Mouse (Mus musculus): ENCODE data around the gene Txk. TPM values are rescaled to one million over a fixed set of nuclear protein-coding genes. Genes with fewer than 3 reads are reported as not detected.

Gene Txk
- polyA plus RNA-seq, 1 experiment from 2014 or later = 0.21 TPM

GRCm38 (mm10) chr5:72758925-72759924 is 6.6 kb upstream of the Txk start:
- Histone ChIP-seq H3K27me3 (ENCODE audit: control insufficient read depth, insufficient read depth, low read depth, low read length) (no peaks in the 10 kb centered on the region), H3K4me3 (ENCODE audit: low read length) (no peak overlapping the region), H3K4me2 (ENCODE audit: low read depth, low read length) (no peak overlapping the region), H3K36me3 (ENCODE audit: control insufficient read depth, insufficient read depth, low read length) (no peaks in the 10 kb centered on the region), H3K9me3 (ENCODE audit: control insufficient read depth, low read length) (no peaks in the 10 kb centered on the region), H3K27ac (ENCODE audit: low read length) (no peak overlapping the region), H3K9ac (ENCODE audit: low read length) (no peak overlapping the region), H3K4me1 (replicated peaks; ENCODE audit: control insufficient read depth, insufficient read depth, low read length) (no peaks in the 10 kb centered on the region)
- ATAC-seq (ENCODE audit: low read depth) = no peak
- WGBS = 62% methylated on average over 13 of the region's 13 CpGs

GRCm38 (mm10) chr5:72757155-72757773 is 4.7 kb upstream of the Txk start:
- H3K27me3 ChIP-seq (ENCODE audit: control insufficient read depth, insufficient read depth, low read depth, low read length) = no peaks in the 10 kb centered on the region
- H3K4me3 ChIP-seq (ENCODE audit: low read length) = no peak overlapping the region
- H3K4me1 ChIP-seq (replicated peaks; ENCODE audit: control insufficient read depth, insufficient read depth, low read length) = no peaks in the 10 kb centered on the region
- H3K9me3 ChIP-seq (ENCODE audit: control insufficient read depth, low read length) = no peaks in the 10 kb centered on the region
- H3K4me2 ChIP-seq (ENCODE audit: low read depth, low read length) = no peak overlapping the region
- WGBS = 60% methylated on average over 18 of the region's 18 CpGs
- no peak overlapping the region for H3K9ac ChIP-seq (ENCODE audit: low read length)
- H3K36me3 ChIP-seq (ENCODE audit: control insufficient read depth, insufficient read depth, low read length) = no peaks in the 10 kb centered on the region
- no peak for ATAC-seq (ENCODE audit: low read depth)
- H3K27ac ChIP-seq (ENCODE audit: low read length) = no peak overlapping the region

GRCm38 (mm10) chr5:72755941-72756340 is 3.4 kb upstream of the Txk start:
- 89% methylated on average over 8 of the region's 8 CpGs for WGBS
- no peak for ATAC-seq (ENCODE audit: low read depth)

GRCm38 (mm10) chr5:72755035-72755434 is 2.5 kb upstream of the Txk start:
- H3K27ac ChIP-seq (ENCODE audit: low read length) = no peak overlapping the region
- ATAC-seq (ENCODE audit: low read depth) = no peak
- 75% methylated on average over 2 of the region's 2 CpGs for WGBS

More at GRCm38 (mm10) chr5:72755941-72756340, 3.4 kb upstream of the Txk start:
- no peaks in the 10 kb centered on the region for H3K9me3 ChIP-seq (ENCODE audit: control insufficient read depth, low read length)
- no peaks in the 10 kb centered on the region for H3K36me3 ChIP-seq (ENCODE audit: control insufficient read depth, insufficient read depth, low read length)
- H3K27ac ChIP-seq (ENCODE audit: low read length) = no peak overlapping the region
- H3K4me3 ChIP-seq (ENCODE audit: low read length) = no peak overlapping the region
- no peaks in the 10 kb centered on the region for H3K4me1 ChIP-seq (replicated peaks; ENCODE audit: control insufficient read depth, insufficient read depth, low read length)
- no peak overlapping the region for H3K9ac ChIP-seq (ENCODE audit: low read length)
- H3K4me2 ChIP-seq (ENCODE audit: low read depth, low read length) = no peak overlapping the region
- no peaks in the 10 kb centered on the region for H3K27me3 ChIP-seq (ENCODE audit: control insufficient read depth, insufficient read depth, low read depth, low read length)

GRCm38 (mm10) chr5:72751056-72751758 is 1.4 kb downstream of the Txk start:
- no peaks in the 10 kb centered on the region for H3K9me3 ChIP-seq (ENCODE audit: control insufficient read depth, low read length)
- ATAC-seq (ENCODE audit: low read depth) = no peak
- no peaks in the 10 kb centered on the region for H3K36me3 ChIP-seq (ENCODE audit: control insufficient read depth, insufficient read depth, low read length)
- H3K27me3 ChIP-seq (ENCODE audit: control insufficient read depth, insufficient read depth, low read depth, low read length) = no peaks in the 10 kb centered on the region
- no peak overlapping the region for H3K27ac ChIP-seq (ENCODE audit: low read length)
- H3K4me2 ChIP-seq (ENCODE audit: low read depth, low read length) = no peak overlapping the region
- H3K9ac ChIP-seq (ENCODE audit: low read length) = no peak overlapping the region
- 79% methylated on average over 7 of the region's 7 CpGs for WGBS
- no peaks in the 10 kb centered on the region for H3K4me1 ChIP-seq (replicated peaks; ENCODE audit: control insufficient read depth, insufficient read depth, low read length)
- no peak overlapping the region for H3K4me3 ChIP-seq (ENCODE audit: low read length)

More at GRCm38 (mm10) chr5:72755035-72755434, 2.5 kb upstream of the Txk start:
- Histone ChIP-seq H3K4me2 (ENCODE audit: low read depth, low read length) (no peak overlapping the region), H3K36me3 (ENCODE audit: control insufficient read depth, insufficient read depth, low read length) (no peaks in the 10 kb centered on the region), H3K27me3 (ENCODE audit: control insufficient read depth, insufficient read depth, low read depth, low read length) (no peaks in the 10 kb centered on the region), H3K9ac (ENCODE audit: low read length) (no peak overlapping the region), H3K4me3 (ENCODE audit: low read length) (no peak overlapping the region), H3K9me3 (ENCODE audit: control insufficient read depth, low read length) (no peaks in the 10 kb centered on the region), H3K4me1 (replicated peaks; ENCODE audit: control insufficient read depth, insufficient read depth, low read length) (no peaks in the 10 kb centered on the region)

GRCm38 (mm10) chr5:72750226-72750625 is 2.4 kb downstream of the Txk start:
- 84% methylated on average over 5 of the region's 5 CpGs for WGBS

GRCm38 (mm10) chr5:72748659-72749265 is 3.8 kb downstream of the Txk start:
- 49% methylated on average over 7 of the region's 7 CpGs for WGBS
- no peak for ATAC-seq (ENCODE audit: low read depth)
- Histone ChIP-seq H3K27me3 (ENCODE audit: control insufficient read depth, insufficient read depth, low read depth, low read length) (no peaks in the 10 kb centered on the region), H3K9ac (ENCODE audit: low read length) (no peak overlapping the region), H3K4me3 (ENCODE audit: low read length) (no peak overlapping the region), H3K4me2 (ENCODE audit: low read depth, low read length) (no peak overlapping the region), H3K27ac (ENCODE audit: low read length) (no peak overlapping the region), H3K36me3 (ENCODE audit: control insufficient read depth, insufficient read depth, low read length) (no peaks in the 10 kb centered on the region), H3K9me3 (ENCODE audit: control insufficient read depth, low read length) (no peaks in the 10 kb centered on the region), H3K4me1 (replicated peaks; ENCODE audit: control insufficient read depth, insufficient read depth, low read length) (no peaks in the 10 kb centered on the region)

More at GRCm38 (mm10) chr5:72750226-72750625, 2.4 kb downstream of the Txk start:
- Histone ChIP-seq H3K9me3 (ENCODE audit: control insufficient read depth, low read length) (no peaks in the 10 kb centered on the region), H3K36me3 (ENCODE audit: control insufficient read depth, insufficient read depth, low read length) (no peaks in the 10 kb centered on the region), H3K4me3 (ENCODE audit: low read length) (no peak overlapping the region), H3K27me3 (ENCODE audit: control insufficient read depth, insufficient read depth, low read depth, low read length) (no peaks in the 10 kb centered on the region), H3K4me1 (replicated peaks; ENCODE audit: control insufficient read depth, insufficient read depth, low read length) (no peaks in the 10 kb centered on the region), H3K9ac (ENCODE audit: low read length) (no peak overlapping the region), H3K4me2 (ENCODE audit: low read depth, low read length) (no peak overlapping the region), H3K27ac (ENCODE audit: low read length) (no peak overlapping the region)
- ATAC-seq (ENCODE audit: low read depth) = no peak

GRCm38 (mm10) chr5:72747384-72747783 is 5.2 kb downstream of the Txk start:
- Histone ChIP-seq H3K4me1 (replicated peaks; ENCODE audit: control insufficient read depth, insufficient read depth, low read length) (no peaks in the 10 kb centered on the region), H3K36me3 (ENCODE audit: control insufficient read depth, insufficient read depth, low read length) (no peaks in the 10 kb centered on the region), H3K27ac (ENCODE audit: low read length) (no peak overlapping the region), H3K27me3 (ENCODE audit: control insufficient read depth, insufficient read depth, low read depth, low read length) (no peaks in the 10 kb centered on the region), H3K9me3 (ENCODE audit: control insufficient read depth, low read length) (no peaks in the 10 kb centered on the region), H3K4me2 (ENCODE audit: low read depth, low read length) (no peak overlapping the region), H3K9ac (ENCODE audit: low read length) (no peak overlapping the region), H3K4me3 (ENCODE audit: low read length) (no peak overlapping the region)
- WGBS = 74% methylated on average over 4 of the region's 4 CpGs
- ATAC-seq (ENCODE audit: low read depth) = no peak

Measured in lung, embryonic 16.5 days (tissue).